Mouse (Mus musculus) lung, embryonic 14.5 days (tissue): ENCODE results near the gene Fryl. TPM values are rescaled to one million over a fixed set of nuclear protein-coding genes. Genes with fewer than 3 reads are reported as not detected.

Source experiments
- ATAC-seq: fragments of 200-750 bp; cut with Nextera tagmentation; 2 replicates; pipeline ENCODE4 v1.8.0; 2017; ENCODE audit warnings: mild to moderate bottlenecking, moderate TSS enrichment, moderate library complexity; ENCODE audit not compliant: insufficient read depth
- DNase-seq: peaks from one replicate; pipeline ENCODE4 v3.0.0-alpha.2; 2015
- H3K27ac ChIP-seq: fragments of 300-500 bp; sonication (generic); 2 replicates; pipeline ENCODE4 v1.5.1; 2014; ENCODE audit warnings: low read depth, mild to moderate bottlenecking, moderate library complexity
- H3K27me3 ChIP-seq: fragments of 300-500 bp; sonication (generic); 2 replicates; pipeline ENCODE4 v1.6.1; 2014; ENCODE audit warnings: low read length, control low read depth; ENCODE audit not compliant: insufficient read depth
- H3K36me3 ChIP-seq: fragments of 300-500 bp; sonication (generic); 2 replicates; pipeline ENCODE4 v1.6.1; 2014; ENCODE audit warnings: control low read depth; ENCODE audit not compliant: insufficient read depth
- H3K4me1 ChIP-seq: fragments of 300-500 bp; sonication (generic); 2 replicates; pipeline ENCODE4 v1.6.1; 2014; ENCODE audit warnings: antibody characterized with exemption, control low read depth; ENCODE audit not compliant: insufficient read depth
- H3K4me2 ChIP-seq: fragments of 300-500 bp; sonication (generic); 2 replicates; pipeline ENCODE4 v1.6.1; 2014; ENCODE audit warnings: mild to moderate bottlenecking
- H3K4me3 ChIP-seq: fragments of 300-500 bp; sonication (generic); 2 replicates; pipeline ENCODE4 v1.5.1; 2014; ENCODE audit warnings: low read depth, low read length
- H3K9ac ChIP-seq: fragments of 300-500 bp; sonication (generic); 2 replicates; pipeline ENCODE4 v1.6.1; 2014
- H3K9me3 ChIP-seq: fragments of 300-500 bp; sonication (generic); 2 replicates; pipeline ENCODE4 v1.6.1; 2016; ENCODE audit warnings: low read depth, low read length, control low read depth
- CTCF ChIP-seq: IDR thresholded peaks from 2 replicates; pipeline ENCODE4 v1.5.1; 2016; ENCODE audit warnings: antibody characterized with exemption, low read depth
- WGBS: fragments of 180-500 bp; shearing (Covaris S2); extraction: QIAGEN DNeasy Blood & Tissue Kit; methylation state at CpG from one replicate; pipeline ENCODE4 v1.1.7; 2014; 5-methylcytosine and 5-hydroxymethylcytosine counted together
- polyA plus RNA-seq: library from polyadenylated mRNA; unstranded; fragments of >200 nt; fragmentation: Nextera tagmentation; extraction: Ambion mirVana; gene quantifications from 2 replicates; pipeline ENCODE4 v1.2.1, GENCODE M21; 2014

Fryl gene
- polyA plus RNA-seq, 1 experiment from 2014 or later: 22.6 TPM

GRCm38 (mm10) chr5:73112331-73112730 lies 144.1 kb downstream of the Fryl start:
- Histone ChIP-seq H3K9ac (no peak overlapping the region), H3K4me3 (no peak overlapping the region), H3K36me3 (peaks cover 29% of the 10 kb centered on the region), H3K27ac (no peak overlapping the region), H3K4me1 (no peaks in the 10 kb centered on the region), H3K4me2 (no peak overlapping the region), H3K9me3 (no peaks in the 10 kb centered on the region), H3K27me3 (no peaks in the 10 kb centered on the region)
- no peak for ATAC-seq
- TF ChIP-seq CTCF: no peak
- WGBS: 82% methylated on average over 13 of the region's 13 CpGs
- DNase-seq: no peak

GRCm38 (mm10) chr5:73103657-73104056 lies 152.8 kb downstream of the Fryl start:
- H3K27me3 ChIP-seq: no peaks in the 10 kb centered on the region
- H3K36me3 ChIP-seq: peaks cover 33% of the 10 kb centered on the region
- H3K9me3 ChIP-seq: no peaks in the 10 kb centered on the region
- H3K4me3 ChIP-seq: no peak overlapping the region
- H3K27ac ChIP-seq: no peak overlapping the region
- H3K4me1 ChIP-seq: no peaks in the 10 kb centered on the region
- DNase-seq (peak; percentile 4), ATAC-seq (peak; percentile 47; the same call in 1 of the 2 replicates)
- H3K9ac ChIP-seq: no peak overlapping the region
- WGBS: 72% methylated on average over 7 of the region's 7 CpGs
- TF ChIP-seq CTCF: no peak
- no peak overlapping the region for H3K4me2 ChIP-seq

- no peak overlapping the region for H3K9ac ChIP-seq
- H3K27ac ChIP-seq: no peak overlapping the region
- no peak for ATAC-seq
- H3K9me3 ChIP-seq: no peaks in the 10 kb centered on the region
- no peak overlapping the region for H3K4me3 ChIP-seq
- no peaks in the 10 kb centered on the region for H3K4me1 ChIP-seq
- H3K27me3 ChIP-seq: no peaks in the 10 kb centered on the region
- peaks cover 34% of the 10 kb centered on the region for H3K36me3 ChIP-seq
- no peak overlapping the region for H3K4me2 ChIP-seq
- 86% methylated on average over 10 of the region's 10 CpGs for WGBS
- no peak for TF ChIP-seq CTCF
- no peak for DNase-seq
Measured at GRCm38 (mm10) chr5:73102342-73102989, 154.0 kb downstream of the Fryl start.

GRCm38 (mm10) chr5:73092236-73092635 lies 164.2 kb downstream of the Fryl start:
- no peaks in the 10 kb centered on the region for H3K4me1 ChIP-seq
- no peak overlapping the region for H3K4me2 ChIP-seq
- 55% methylated on average over 8 of the region's 8 CpGs for WGBS
- no peaks in the 10 kb centered on the region for H3K9me3 ChIP-seq
- H3K9ac ChIP-seq: no peak overlapping the region
- H3K27ac ChIP-seq: no peak overlapping the region
- no peak overlapping the region for H3K4me3 ChIP-seq
- H3K36me3 ChIP-seq: peaks cover 74% of the 10 kb centered on the region
- H3K27me3 ChIP-seq: no peaks in the 10 kb centered on the region
- ATAC-seq (no peak), DNase-seq (no peak)
- TF ChIP-seq CTCF: no peak

- Histone ChIP-seq H3K27me3 (no peaks in the 10 kb centered on the region), H3K36me3 (peaks cover 60% of the 10 kb centered on the region), H3K4me1 (no peaks in the 10 kb centered on the region), H3K4me3 (no peak overlapping the region), H3K4me2 (no peak overlapping the region), H3K27ac (no peak overlapping the region), H3K9ac (no peak overlapping the region), H3K9me3 (no peaks in the 10 kb centered on the region)
- no peak for DNase-seq
- WGBS: 92% methylated on average over 17 of the region's 17 CpGs
- TF ChIP-seq CTCF: no peak
- no peak for ATAC-seq
Measured at GRCm38 (mm10) chr5:73089158-73089557, 167.3 kb downstream of the Fryl start.

- H3K4me3 ChIP-seq: no peak overlapping the region
- no peak overlapping the region for H3K9ac ChIP-seq
- no peak overlapping the region for H3K4me2 ChIP-seq
- H3K27me3 ChIP-seq: no peaks in the 10 kb centered on the region
- no peak for TF ChIP-seq CTCF
- no peak for ATAC-seq
- H3K36me3 ChIP-seq: peaks cover 45% of the 10 kb centered on the region
- no peak overlapping the region for H3K27ac ChIP-seq
- DNase-seq: no peak
- H3K9me3 ChIP-seq: no peaks in the 10 kb centered on the region
- 76% methylated on average over 5 of the region's 5 CpGs for WGBS
- no peaks in the 10 kb centered on the region for H3K4me1 ChIP-seq
Measured at GRCm38 (mm10) chr5:73081496-73081895, 174.9 kb downstream of the Fryl start.

- H3K9me3 ChIP-seq: no peaks in the 10 kb centered on the region
- no peaks in the 10 kb centered on the region for H3K4me1 ChIP-seq
- TF ChIP-seq CTCF: no peak
- H3K4me2 ChIP-seq: no peak overlapping the region
- WGBS: 77% methylated on average over 5 of the region's 5 CpGs
- no peaks in the 10 kb centered on the region for H3K27me3 ChIP-seq
- H3K9ac ChIP-seq: no peak overlapping the region
- no peak overlapping the region for H3K4me3 ChIP-seq
- H3K36me3 ChIP-seq: peaks cover 57% of the 10 kb centered on the region
- ATAC-seq: no peak
- H3K27ac ChIP-seq: no peak overlapping the region
- no peak for DNase-seq
Measured at GRCm38 (mm10) chr5:73079801-73080200, 176.6 kb downstream of the Fryl start.

GRCm38 (mm10) chr5:73071319-73071718 lies 185.1 kb downstream of the Fryl start:
- peak; percentile 92 for DNase-seq
- Histone ChIP-seq H3K9me3 (no peaks in the 10 kb centered on the region), H3K36me3 (peaks cover 79% of the 10 kb centered on the region), H3K4me3 (no peak overlapping the region), H3K27ac (no peak overlapping the region), H3K4me2 (no peak overlapping the region), H3K27me3 (no peaks in the 10 kb centered on the region), H3K4me1 (no peaks in the 10 kb centered on the region), H3K9ac (no peak overlapping the region)
- peak; percentile 74 for ATAC-seq
- WGBS: 31% methylated on average over 15 of the region's 15 CpGs
- TF ChIP-seq CTCF: peak; percentile 92
